Mouse (Mus musculus): ENCODE data around the gene Tmem160.
A peak's percentile ranks its signal among the peaks of the same experiment; 100 is the strongest.

The Tmem160 gene

GRCm38 (mm10) chr7:16452587-16453073 is at the start of gene Tmem160:
Gene Tmem160 (plus strand): TSS chr7:16452779.
- peak; percentile 69 for DNase-seq (ENCODE audit: low read depth, low spot score)

- no peak for DNase-seq (ENCODE audit: low read depth, low spot score)
Measured at GRCm38 (mm10) chr7:16402968-16403948, 49.3 kb upstream of the Tmem160 start.

GRCm38 (mm10) chr7:16404315-16405072 is 48.1 kb upstream of the Tmem160 start:
- no peak for DNase-seq (ENCODE audit: low read depth, low spot score)

- DNase-seq (ENCODE audit: low read depth, low spot score) = no peak
Measured at GRCm38 (mm10) chr7:16405073-16405455, 47.5 kb upstream of the Tmem160 start.

GRCm38 (mm10) chr7:16405516-16406351 is 46.8 kb upstream of the Tmem160 start:
- DNase-seq (ENCODE audit: low read depth, low spot score) = peak; percentile 81

GRCm38 (mm10) chr7:16406978-16407377 is 45.6 kb upstream of the Tmem160 start:
- no peak for DNase-seq (ENCODE audit: low read depth, low spot score)

- no peak for DNase-seq (ENCODE audit: low read depth, low spot score)
Measured at GRCm38 (mm10) chr7:16411100-16411499, 41.5 kb upstream of the Tmem160 start.

GRCm38 (mm10) chr7:16412220-16412896 is 40.2 kb upstream of the Tmem160 start:
- no peak for DNase-seq (ENCODE audit: low read depth, low spot score)

- no peak for DNase-seq (ENCODE audit: low read depth, low spot score)
Measured at GRCm38 (mm10) chr7:16412930-16413329, 39.6 kb upstream of the Tmem160 start.

- DNase-seq (ENCODE audit: low read depth, low spot score) = no peak
Measured at GRCm38 (mm10) chr7:16415426-16415825, 37.2 kb upstream of the Tmem160 start.

- no peak for DNase-seq (ENCODE audit: low read depth, low spot score)
Measured at GRCm38 (mm10) chr7:16417141-16417771, 35.3 kb upstream of the Tmem160 start.

GRCm38 (mm10) chr7:16418713-16419112 is 33.9 kb upstream of the Tmem160 start:
- no peak for DNase-seq (ENCODE audit: low read depth, low spot score)

GRCm38 (mm10) chr7:16420493-16421118 is 32.0 kb upstream of the Tmem160 start:
- DNase-seq (ENCODE audit: low read depth, low spot score) = no peak

GRCm38 (mm10) chr7:16422222-16422856 is 30.2 kb upstream of the Tmem160 start:
- no peak for DNase-seq (ENCODE audit: low read depth, low spot score)

- DNase-seq (ENCODE audit: low read depth, low spot score) = no peak
Measured at GRCm38 (mm10) chr7:16423731-16424130, 28.8 kb upstream of the Tmem160 start.

- DNase-seq (ENCODE audit: low read depth, low spot score) = no peak
Measured at GRCm38 (mm10) chr7:16425721-16426120, 26.9 kb upstream of the Tmem160 start.

GRCm38 (mm10) chr7:16426129-16426729 is 26.4 kb upstream of the Tmem160 start:
- peak; percentile 64 for DNase-seq (ENCODE audit: low read depth, low spot score)

- no peak for DNase-seq (ENCODE audit: low read depth, low spot score)
Measured at GRCm38 (mm10) chr7:16433352-16433971, 19.1 kb upstream of the Tmem160 start.
